Mouse (Mus musculus) testis, adult 2 months (tissue): ENCODE measurements around the gene Csmd2.

Experiments
- CTCF ChIP-seq: fragments of 200-500 bp; IDR thresholded peaks from 2 replicates; pipeline ENCODE4 v1.5.1; 2012; ENCODE audit warnings: low read depth, mild to moderate bottlenecking, inconsistent platforms, low read length, moderate library complexity; ENCODE audit not compliant: control insufficient read depth, insufficient read depth, insufficient replicate concordance
- POLR2A ChIP-seq: fragments of 200-500 bp; IDR thresholded peaks from 2 replicates; pipeline ENCODE4 v1.6.1; 2012; ENCODE audit warnings: low read depth, mild to moderate bottlenecking, inconsistent platforms, low read length, moderate library complexity; ENCODE audit not compliant: control insufficient read depth

DNA sequence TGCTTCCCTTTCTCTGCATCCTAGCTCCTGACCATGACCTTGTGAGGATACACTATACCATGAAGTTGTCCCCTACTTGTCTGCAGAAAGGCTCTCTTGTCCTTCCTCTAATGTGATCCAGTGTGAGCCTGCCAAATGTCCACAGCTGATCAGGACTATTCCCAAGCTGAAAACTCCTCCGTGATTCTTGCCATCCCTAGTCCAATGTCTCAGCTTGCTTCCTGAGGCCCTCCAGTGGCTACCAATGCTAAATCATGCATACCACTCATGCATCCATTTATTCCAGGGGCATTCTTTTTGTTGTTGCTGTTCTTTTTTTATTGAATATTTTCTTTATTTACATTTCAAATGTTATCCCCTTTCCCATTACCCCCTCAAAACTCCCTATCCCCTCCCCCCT lies 251.5 kb downstream of the Csmd2 start:
- TF ChIP-seq POLR2A (no peak), CTCF (no peak)
